Mouse (Mus musculus): Measurements from ENCODE around the gene Bcl2l12.

Bcl2l12 gene

GRCm38 (mm10) chr7:44986879-44987718, 11.4 kb downstream of the Bcl2l12 start:
- no peak for DNase-seq

GRCm38 (mm10) chr7:44986192-44986878, 12.2 kb downstream of the Bcl2l12 start, which contains the start of gene Prmt1:
Gene Prmt1, minus strand, starts transcription at chr7:44986568.
- DNase-seq, result peak; percentile 97

- DNase-seq, result peak; percentile 87
These were observed 12.8 kb downstream of the Bcl2l12 start for GRCm38 (mm10) chr7:44985595-44986191.

- DNase-seq, result no peak
These were observed 13.7 kb downstream of the Bcl2l12 start for GRCm38 (mm10) chr7:44984833-44985164.

GRCm38 (mm10) chr7:44983944-44984832, 14.3 kb downstream of the Bcl2l12 start:
- no peak for DNase-seq

- peak; percentile 94 for DNase-seq
These were observed 15.4 kb downstream of the Bcl2l12 start for GRCm38 (mm10) chr7:44983085-44983484.

- no peak for DNase-seq
These were observed 17.0 kb downstream of the Bcl2l12 start for GRCm38 (mm10) chr7:44981539-44981938.

DNA sequence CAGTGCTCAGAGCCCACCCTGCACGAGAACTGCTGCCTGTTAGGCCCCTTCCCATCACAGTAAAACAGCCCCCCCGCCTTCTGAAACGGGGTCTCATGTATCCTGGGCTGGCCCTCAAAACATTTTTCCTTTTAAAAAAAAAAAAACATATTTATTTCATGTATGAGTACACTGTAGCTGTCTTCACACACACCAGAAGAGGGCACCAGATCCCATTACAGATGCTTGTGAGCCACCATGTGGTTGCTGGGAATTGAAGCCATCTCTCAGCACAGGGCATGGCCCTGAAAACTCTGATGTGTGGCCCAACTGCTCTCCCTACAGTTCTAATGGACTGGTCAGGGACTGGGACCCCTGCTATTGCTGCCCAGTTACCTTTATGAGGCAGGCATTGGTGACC, 20.2 kb downstream of the Bcl2l12 start:
- no peak for DNase-seq

DNA sequence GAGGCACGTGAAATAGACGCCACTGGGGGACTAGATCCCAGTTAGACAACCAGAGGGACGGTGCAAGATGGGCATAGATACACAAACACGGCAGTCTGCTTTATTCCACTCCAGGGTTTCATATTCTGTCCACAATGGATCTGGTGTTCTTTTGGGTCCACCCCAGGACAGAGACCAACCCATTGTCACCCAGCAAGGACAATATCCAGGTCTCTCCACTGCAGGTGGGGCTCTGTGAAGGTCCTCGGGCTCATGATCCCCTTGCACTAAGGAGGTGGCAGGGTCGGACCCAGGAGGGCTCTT, 23.4 kb downstream of the Bcl2l12 start:
- DNase-seq, result no peak

- peak; percentile 88 for DNase-seq
These were observed 24.0 kb downstream of the Bcl2l12 start, which contains the start of gene Cpt1c for GRCm38 (mm10) chr7:44974383-44975116. Gene Cpt1c, minus strand, starts transcription at chr7:44974851.

- no peak for DNase-seq
These were observed 24.9 kb downstream of the Bcl2l12 start for GRCm38 (mm10) chr7:44973415-44974130.

- no peak for DNase-seq
These were observed 27.4 kb downstream of the Bcl2l12 start for GRCm38 (mm10) chr7:44971142-44971541.

DNA sequence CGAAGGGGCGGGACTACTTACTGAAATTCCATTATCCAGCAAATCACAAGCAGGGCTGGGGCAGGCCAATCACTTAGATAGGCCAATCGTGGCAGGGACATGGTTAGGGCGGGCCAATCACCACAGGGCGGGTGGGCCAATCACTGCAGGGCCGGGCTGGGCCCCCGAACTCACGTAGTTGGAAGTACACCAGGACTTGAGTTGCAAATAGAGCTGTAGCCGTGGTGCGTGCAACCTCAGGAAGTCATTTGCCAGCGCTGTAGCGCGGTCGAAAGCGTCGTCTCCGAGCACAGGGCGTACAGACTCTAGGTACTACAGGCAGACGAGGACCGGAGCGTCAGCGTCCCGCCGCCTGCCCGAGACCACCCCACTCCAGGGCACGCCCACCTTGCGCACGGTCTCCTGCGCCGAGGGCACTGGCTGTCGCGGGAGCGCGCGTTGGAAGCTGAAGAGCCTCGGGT, 28.3 kb downstream of the Bcl2l12 start:
- DNase-seq, result peak; percentile 92

GRCm38 (mm10) chr7:44966638-44967037, 31.9 kb downstream of the Bcl2l12 start:
- DNase-seq, result no peak

- DNase-seq, result no peak
These were observed 32.5 kb downstream of the Bcl2l12 start for GRCm38 (mm10) chr7:44965975-44966374.

GRCm38 (mm10) chr7:44964990-44965389, 33.5 kb downstream of the Bcl2l12 start:
- no peak for DNase-seq

- DNase-seq, result peak; percentile 4
These were observed 35.7 kb downstream of the Bcl2l12 start for GRCm38 (mm10) chr7:44962831-44963230.

DNA sequence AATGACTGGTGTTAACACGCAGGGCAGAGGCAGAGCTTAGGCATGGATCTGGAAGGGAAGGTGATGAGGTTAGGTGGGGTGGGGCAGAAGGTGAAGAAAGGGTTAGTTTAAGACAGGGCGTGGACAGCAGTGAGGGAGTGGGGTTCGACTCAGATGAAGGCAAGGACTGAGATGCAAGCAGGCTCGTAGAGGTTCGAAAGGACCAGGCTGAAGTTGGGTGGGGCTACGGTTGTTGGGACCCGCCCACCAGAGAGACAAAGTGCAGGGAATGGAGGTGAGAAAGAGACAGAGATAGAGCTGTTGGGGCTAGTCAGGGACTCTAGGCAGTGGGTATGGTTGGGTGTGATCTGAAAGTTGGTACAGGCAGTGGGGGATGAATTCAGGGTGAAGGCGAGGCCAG, 36.2 kb downstream of the Bcl2l12 start:
- peak; percentile 4 for DNase-seq

DNA sequence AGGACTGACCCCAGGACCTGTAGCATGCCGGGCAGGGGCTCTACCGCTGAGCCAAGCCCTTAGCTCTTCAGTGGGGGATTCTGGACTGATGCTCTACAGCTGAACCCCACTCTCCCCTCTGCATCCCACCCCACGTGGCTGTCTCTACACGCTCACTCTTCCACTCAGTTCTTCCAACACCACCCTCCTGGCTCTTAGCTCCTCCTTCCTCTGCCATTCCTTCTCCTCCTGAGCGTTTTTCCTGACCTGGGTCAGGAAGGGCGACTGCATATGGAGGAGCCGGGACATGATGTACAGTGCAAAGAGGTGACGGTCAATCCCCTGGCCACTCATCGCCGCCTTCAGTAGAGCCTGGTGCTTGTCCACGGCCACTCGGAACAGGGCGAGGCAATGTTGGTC, 38.0 kb downstream of the Bcl2l12 start:
- DNase-seq, result no peak

- DNase-seq, result no peak
These were observed 38.5 kb downstream of the Bcl2l12 start for GRCm38 (mm10) chr7:44959874-44960511.

DNA sequence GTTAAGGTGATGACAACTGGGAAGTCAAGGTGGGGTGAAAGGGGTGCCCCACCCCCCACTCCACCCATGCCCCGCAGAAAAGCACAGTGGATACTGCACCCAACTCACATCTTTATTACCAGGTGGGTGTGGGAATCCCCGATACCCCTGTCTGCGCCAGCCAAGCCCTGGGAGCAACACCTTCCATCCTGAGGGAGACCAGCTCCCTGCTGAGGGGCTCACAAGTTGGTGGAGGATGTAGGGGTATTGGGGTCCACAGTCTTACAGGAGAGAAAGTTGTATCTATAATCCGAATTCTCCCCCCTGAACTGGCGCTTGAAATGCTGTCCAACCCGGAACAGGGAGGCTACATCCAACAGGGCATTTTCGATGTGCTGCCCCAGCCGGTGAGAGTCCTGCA, 39.2 kb downstream of the Bcl2l12 start:
- no peak for DNase-seq

All from kidney, postnatal 10 days (tissue).